Mouse (Mus musculus): ENCODE results near the gene Pfdn4.
"Not testable (repeated sequence)": the region's sequence is repeated elsewhere in the genome, so short reads cannot be mapped to it uniquely, and the experiment has no call there.

Pfdn4 gene

GRCm38 (mm10) chr2:170496154-170496930 is at the start of gene Pfdn4:
Pfdn4 (plus strand) TSS chr2:170496428.
- DNase-seq (ENCODE audit: low read depth, low spot score): no peak

DNA sequence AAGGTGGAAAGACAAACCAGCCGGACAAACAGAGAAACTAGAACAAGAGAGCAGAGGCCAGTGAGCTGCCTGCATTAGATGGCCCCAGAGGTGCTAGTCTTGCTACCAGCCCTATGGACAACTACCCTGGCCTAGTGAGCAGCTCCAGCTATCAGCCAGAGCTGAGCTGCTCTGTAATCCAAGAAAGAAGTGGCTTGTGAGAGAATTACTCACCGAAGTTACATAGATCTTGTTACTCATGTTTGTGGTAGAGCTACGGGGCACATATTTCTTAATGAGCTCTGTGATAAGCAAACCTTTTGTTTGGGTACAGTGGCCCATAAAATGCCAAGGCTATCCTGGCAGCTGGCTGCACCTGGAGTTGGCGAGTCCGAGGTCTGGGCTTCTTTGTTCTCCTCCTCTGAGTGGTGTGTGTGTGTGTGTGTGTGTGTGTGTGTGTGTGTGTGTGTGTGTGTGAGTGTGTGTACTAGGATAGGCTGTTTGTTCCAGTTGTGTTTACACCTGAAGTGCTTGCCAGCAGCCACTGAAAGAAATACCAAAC is 49.3 kb upstream of the Pfdn4 start:
- no peak for DNase-seq (ENCODE audit: low read depth, low spot score)

DNA sequence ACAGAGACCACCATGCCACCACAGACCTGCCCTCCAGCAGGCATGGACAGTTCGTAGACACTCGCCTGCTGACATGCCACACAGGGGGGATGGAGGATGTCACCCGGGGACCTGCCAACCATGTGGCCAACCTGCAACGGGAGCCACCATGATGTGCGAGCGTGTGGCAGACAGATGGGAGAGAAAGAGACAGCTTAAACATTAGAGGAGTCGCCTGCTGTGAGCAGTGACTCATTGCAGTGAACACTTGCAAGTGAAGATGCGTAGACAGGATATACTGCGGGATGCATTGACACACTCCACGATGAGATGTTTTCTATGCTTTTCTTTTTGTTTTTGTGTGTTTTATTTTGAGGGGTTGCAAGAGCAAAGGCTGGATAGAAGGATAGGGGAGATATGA is 48.6 kb upstream of the Pfdn4 start:
- DNase-seq (ENCODE audit: low read depth, low spot score): no peak

GRCm38 (mm10) chr2:170450933-170451332 is 45.3 kb upstream of the Pfdn4 start:
- peak; percentile 55 for DNase-seq (ENCODE audit: low read depth, low spot score)

GRCm38 (mm10) chr2:170453809-170454208 is 42.4 kb upstream of the Pfdn4 start:
- not testable (repeated sequence) for DNase-seq (ENCODE audit: low read depth, low spot score)

DNA sequence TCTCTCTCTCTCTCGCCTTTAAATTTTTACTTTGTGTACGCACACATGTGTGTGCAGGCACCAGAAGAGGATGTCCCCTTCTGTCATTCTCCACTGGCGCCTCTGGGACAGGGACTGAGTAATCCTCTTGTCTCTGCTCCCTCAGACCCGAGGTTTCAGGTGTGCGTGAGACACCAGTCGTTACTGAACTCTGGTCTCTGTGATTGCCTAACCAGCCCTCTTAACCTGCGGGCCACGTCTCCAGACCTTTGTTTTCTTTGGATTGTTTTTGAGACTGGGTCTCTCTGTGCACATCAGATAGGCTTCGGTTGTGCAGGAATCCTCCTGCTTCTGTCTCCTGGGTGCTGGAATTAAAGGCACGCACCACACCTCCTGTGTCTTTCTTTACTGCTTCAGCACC is 37.0 kb upstream of the Pfdn4 start:
- DNase-seq (ENCODE audit: low read depth, low spot score): no peak

- DNase-seq (ENCODE audit: low read depth, low spot score): no peak
These were observed 36.4 kb upstream of the Pfdn4 start for GRCm38 (mm10) chr2:170459805-170460204.

- DNase-seq (ENCODE audit: low read depth, low spot score): no peak
These were observed 34.6 kb upstream of the Pfdn4 start for GRCm38 (mm10) chr2:170461652-170462051.

- DNase-seq (ENCODE audit: low read depth, low spot score): no peak
These were observed 31.4 kb upstream of the Pfdn4 start for GRCm38 (mm10) chr2:170464817-170465216.

- DNase-seq (ENCODE audit: low read depth, low spot score): no peak
These were observed 28.2 kb upstream of the Pfdn4 start for GRCm38 (mm10) chr2:170468009-170468408.

- no peak for DNase-seq (ENCODE audit: low read depth, low spot score)
These were observed 26.5 kb upstream of the Pfdn4 start for GRCm38 (mm10) chr2:170469616-170470308.

DNA sequence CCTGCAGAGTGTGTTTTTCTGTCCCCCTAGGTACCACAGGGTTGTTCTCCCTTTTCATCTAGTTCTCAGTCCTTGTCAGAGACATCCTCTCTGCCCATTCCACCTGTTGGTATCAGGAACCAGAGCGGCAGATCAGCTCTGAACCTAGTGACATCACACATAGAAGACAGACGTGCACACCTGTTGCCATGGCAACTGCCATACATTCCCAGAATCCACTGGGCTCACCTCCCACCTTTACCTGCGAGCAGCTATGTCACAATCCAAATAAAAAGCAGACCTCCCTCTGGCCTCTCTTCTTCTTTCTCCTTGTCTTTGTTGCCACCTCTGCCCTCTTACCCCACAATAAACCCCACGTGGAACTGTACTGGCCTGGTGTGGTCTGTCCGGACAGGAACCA is 25.6 kb upstream of the Pfdn4 start:
- no peak for DNase-seq (ENCODE audit: low read depth, low spot score)

DNA sequence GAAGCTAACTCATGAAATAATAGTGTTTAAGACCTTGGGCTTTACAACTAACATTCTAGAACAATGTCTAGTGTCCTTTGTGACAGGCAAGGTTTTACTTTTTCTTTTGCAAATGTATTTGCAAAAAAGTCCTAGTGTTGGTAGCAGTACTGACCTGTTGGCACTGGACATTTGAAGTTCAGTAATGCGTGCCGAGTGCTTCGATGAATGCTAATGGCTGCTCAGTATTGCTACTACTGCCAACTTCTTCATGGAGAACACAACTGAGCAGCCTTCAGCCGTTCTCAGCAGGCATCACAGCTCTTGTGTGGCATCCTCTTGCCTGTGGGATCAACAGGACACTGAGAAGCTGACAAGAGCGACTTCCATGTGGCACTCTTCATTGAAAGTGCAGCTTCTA is 22.1 kb upstream of the Pfdn4 start:
- no peak for DNase-seq (ENCODE audit: low read depth, low spot score)

- DNase-seq (ENCODE audit: low read depth, low spot score): no peak
These were observed 21.1 kb upstream of the Pfdn4 start for GRCm38 (mm10) chr2:170475164-170475563.

DNA sequence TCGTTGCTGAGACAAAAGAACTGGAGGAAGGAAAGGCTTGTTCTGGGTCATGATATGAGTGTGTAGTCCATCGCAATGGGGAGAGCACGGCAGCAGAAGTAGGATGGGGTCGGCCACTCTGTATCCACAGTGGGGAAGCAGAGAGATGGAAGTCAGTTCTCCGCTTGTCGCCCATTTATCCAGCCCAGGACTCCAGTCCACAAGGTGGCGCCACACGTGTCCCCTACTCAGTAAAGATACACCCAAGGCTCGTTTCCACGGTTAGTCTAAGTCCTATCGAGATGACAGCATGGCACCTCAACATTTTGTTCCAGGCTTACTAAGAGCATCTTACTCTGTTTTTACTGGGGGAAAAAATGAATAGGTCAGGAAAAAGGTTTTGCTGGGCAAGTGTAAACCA is 20.0 kb upstream of the Pfdn4 start:
- no peak for DNase-seq (ENCODE audit: low read depth, low spot score)

DNA sequence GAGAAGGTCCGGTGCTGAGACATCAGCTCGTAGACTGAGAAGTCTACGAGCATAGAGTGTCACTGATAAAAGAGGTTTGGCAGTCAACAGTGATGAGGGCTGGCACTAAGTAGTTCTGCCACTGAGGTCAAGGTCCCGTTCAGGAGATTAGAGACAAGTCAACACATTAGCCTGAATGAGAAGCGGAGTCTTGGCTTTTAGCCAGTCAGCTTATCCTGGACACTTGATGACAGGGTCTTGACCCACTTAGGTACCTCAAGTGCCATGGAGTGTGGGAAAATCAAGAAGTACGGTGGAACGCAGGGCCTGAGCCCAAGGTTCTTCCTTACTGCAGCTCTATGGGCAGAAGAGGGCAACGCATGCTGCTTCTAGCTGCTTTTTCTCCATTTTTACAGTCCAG is 19.6 kb upstream of the Pfdn4 start:
- no peak for DNase-seq (ENCODE audit: low read depth, low spot score)

GRCm38 (mm10) chr2:170482019-170482540 is 14.1 kb upstream of the Pfdn4 start:
- DNase-seq (ENCODE audit: low read depth, low spot score): no peak

GRCm38 (mm10) chr2:170483914-170484313 is 12.3 kb upstream of the Pfdn4 start:
- DNase-seq (ENCODE audit: low read depth, low spot score): no peak

- no peak for DNase-seq (ENCODE audit: low read depth, low spot score)
These were observed 9.0 kb upstream of the Pfdn4 start for GRCm38 (mm10) chr2:170487202-170487601.

- DNase-seq (ENCODE audit: low read depth, low spot score): peak; percentile 16
These were observed 8.2 kb upstream of the Pfdn4 start for GRCm38 (mm10) chr2:170487890-170488502.

GRCm38 (mm10) chr2:170494784-170495710 is 1.2 kb upstream of the Pfdn4 start:
- DNase-seq (ENCODE audit: low read depth, low spot score): no peak
